Mouse (Mus musculus) MEL (cell line): ENCODE measurements at regions not wholly inside any gene's neighbourhood (a gene's known extent, or its start where the extent isn't known, plus 50 kb on each side); places are given as distances from the start of the nearest gene placed in this dataset.

Experiments used
- DNase-seq: peaks from one replicate; pipeline ENCODE4 v3.0.0; 2011; ENCODE audit warnings: low read depth, low spot score
- H3K27ac ChIP-seq: 2 replicates; pipeline ENCODE4 v1.5.1; 2012; ENCODE audit warnings: low read depth, mild to moderate bottlenecking, control low read depth, low read length, moderate library complexity; ENCODE audit not compliant: control insufficient read depth
- H3K27me3 ChIP-seq, 2 experiments: fragments of 150-350 bp in 1 of 2; sonication (generic) in 1 of 2; 2 replicates each; pipeline ENCODE4 v1.6.1; 2012; ENCODE audit warnings: low read length in 2 of 2, mild to moderate bottlenecking in 2 of 2, improper control_type of control experiment in 1 of 2, moderate library complexity in 1 of 2; ENCODE audit not compliant: insufficient read depth in 2 of 2, control insufficient read depth in 1 of 2
- H3K36me3 ChIP-seq, 2 experiments: 2 replicates each; pipeline ENCODE4 v1.6.1; 2012 to 2014; ENCODE audit warnings: low read length in 2 of 2, improper control_type of control experiment in 1 of 2, inconsistent platforms in 1 of 2, mild to moderate bottlenecking in 1 of 2; ENCODE audit not compliant: insufficient read depth in 2 of 2, control insufficient read depth in 1 of 2
- H3K4me1 ChIP-seq, 2 experiments: fragments of 150-350 bp in 1 of 2; sonication (generic) in 1 of 2; 2 replicates each; pipeline ENCODE4 v1.6.1; 2012; ENCODE audit warnings: low read length in 2 of 2, improper control_type of control experiment in 1 of 2, mild to moderate bottlenecking in 1 of 2; ENCODE audit not compliant: insufficient read depth in 2 of 2, control insufficient read depth in 1 of 2
- H3K4me3 ChIP-seq, 2 experiments: fragments of 150-350 bp in 1 of 2; sonication (generic) in 1 of 2; 2 replicates each; pipeline ENCODE4 v1.5.1; 2012; ENCODE audit warnings: low read depth in 2 of 2, low read length in 2 of 2, mild to moderate bottlenecking in 2 of 2, moderate library complexity in 2 of 2, control low read depth in 1 of 2, improper control_type of control experiment in 1 of 2; ENCODE audit not compliant: control insufficient read depth in 1 of 2, insufficient read depth in 1 of 2
- H3K79me2 ChIP-seq: 2 replicates; pipeline ENCODE4 v1.6.1; 2012; ENCODE audit warnings: mild to moderate bottlenecking, low read length, moderate library complexity; ENCODE audit not compliant: control insufficient read depth, poor library complexity, insufficient read depth
- H3K9ac ChIP-seq: 2 replicates; pipeline ENCODE4 v1.6.1; 2012; ENCODE audit warnings: low read depth, mild to moderate bottlenecking, control low read depth, low read length, moderate library complexity; ENCODE audit not compliant: control insufficient read depth, poor library complexity, severe bottlenecking
- H3K9me3 ChIP-seq: fragments of 150-350 bp; sonication (generic); replicated peaks from 2 replicates; pipeline ENCODE4 v1.6.1; 2012; ENCODE audit warnings: mild to moderate bottlenecking, low read length, improper control_type of control experiment, moderate library complexity; ENCODE audit not compliant: insufficient read depth
- BHLHE40 ChIP-seq: IDR thresholded peaks from 2 replicates; pipeline ENCODE4 v1.6.1; 2012; ENCODE audit warnings: low read depth, mild to moderate bottlenecking, inconsistent platforms, low read length, improper control_type of control experiment, borderline replicate concordance
- CHD1 ChIP-seq: IDR thresholded peaks from 2 replicates; pipeline ENCODE4 v1.6.1; 2012; ENCODE audit warnings: low read depth, mild to moderate bottlenecking, inconsistent platforms, low read length, improper control_type of control experiment
- CHD2 ChIP-seq: IDR thresholded peaks from 2 replicates; pipeline ENCODE4 v1.6.1; 2011; ENCODE audit warnings: low read length, improper control_type of control experiment
- E2F4 ChIP-seq: IDR thresholded peaks from 2 replicates; pipeline ENCODE4 v1.6.1; 2011; ENCODE audit warnings: low read depth, low read length, improper control_type of control experiment, borderline replicate concordance
- ELF1 ChIP-seq: IDR thresholded peaks from 2 replicates; pipeline ENCODE4 v1.6.1; 2014; ENCODE audit warnings: low read depth, mild to moderate bottlenecking, inconsistent platforms, low read length, improper control_type of control experiment, moderate library complexity
- GABPA ChIP-seq: IDR thresholded peaks from 2 replicates; pipeline ENCODE4 v1.6.1; 2012; ENCODE audit warnings: low read depth, mild to moderate bottlenecking, inconsistent platforms, low read length, improper control_type of control experiment, moderate library complexity
- HCFC1 ChIP-seq: IDR thresholded peaks from 2 replicates; pipeline ENCODE4 v1.6.1; 2012; ENCODE audit warnings: low read depth, mild to moderate bottlenecking, inconsistent platforms, low read length, improper control_type of control experiment, moderate library complexity
- JUND ChIP-seq: IDR thresholded peaks from 2 replicates; pipeline ENCODE4 v1.6.1; 2011; ENCODE audit warnings: low read depth, mild to moderate bottlenecking, improper control_type of control experiment, low read length
- KAT2A ChIP-seq: conservative IDR thresholded peaks from 2 replicates; pipeline ENCODE4 v1.6.1; 2012; ENCODE audit warnings: low read depth, low read length, improper control_type of control experiment, inconsistent platforms
- MAX ChIP-seq: IDR thresholded peaks from 2 replicates; pipeline ENCODE4 v1.6.1; 2011; ENCODE audit warnings: low read length, improper control_type of control experiment
- MEF2A ChIP-seq: IDR thresholded peaks from 2 replicates; pipeline ENCODE4 v1.6.1; 2014; ENCODE audit warnings: low read depth, mild to moderate bottlenecking, inconsistent platforms, low read length, improper control_type of control experiment; ENCODE audit not compliant: poor library complexity, insufficient replicate concordance, severe bottlenecking; ENCODE audit errors: extremely low read depth
- NRF1 ChIP-seq: IDR thresholded peaks from 2 replicates; pipeline ENCODE4 v1.6.1; 2014; ENCODE audit warnings: low read depth, mild to moderate bottlenecking, inconsistent platforms, low read length, improper control_type of control experiment, moderate library complexity; ENCODE audit not compliant: poor library complexity, insufficient read depth, severe bottlenecking
- POLR2AphosphoS5 ChIP-seq: IDR thresholded peaks from 2 replicates; pipeline ENCODE4 v1.6.1; 2012; ENCODE audit warnings: low read depth, borderline replicate concordance, mild to moderate bottlenecking, inconsistent platforms, low read length, moderate library complexity, mixed read lengths
- RAD21 ChIP-seq: IDR thresholded peaks from 2 replicates; pipeline ENCODE4 v1.6.1; 2011; ENCODE audit warnings: mild to moderate bottlenecking, low read depth, low read length, improper control_type of control experiment
- SMC3 ChIP-seq: IDR thresholded peaks from 2 replicates; pipeline ENCODE4 v1.6.1; 2011; ENCODE audit warnings: low read depth, low read length, improper control_type of control experiment
- USF2 ChIP-seq, 2 experiments: IDR thresholded peaks; 2 replicates each; pipeline ENCODE4 v1.6.1; 2011 to 2012; ENCODE audit warnings: improper control_type of control experiment in 2 of 2, low read length in 2 of 2, borderline replicate concordance in 1 of 2, inconsistent platforms in 1 of 2, low read depth in 1 of 2, mild to moderate bottlenecking in 1 of 2; ENCODE audit not compliant: insufficient read depth in 1 of 2
- ZC3H11A ChIP-seq: IDR thresholded peaks from 2 replicates; pipeline ENCODE4 v1.6.1; 2012; ENCODE audit warnings: low read depth, mild to moderate bottlenecking, inconsistent platforms, low read length, improper control_type of control experiment
- ZNF384 ChIP-seq: IDR thresholded peaks from 2 replicates; pipeline ENCODE4 v1.6.1; 2012; ENCODE audit warnings: low read depth, mild to moderate bottlenecking, inconsistent platforms, low read length, improper control_type of control experiment

DNA sequence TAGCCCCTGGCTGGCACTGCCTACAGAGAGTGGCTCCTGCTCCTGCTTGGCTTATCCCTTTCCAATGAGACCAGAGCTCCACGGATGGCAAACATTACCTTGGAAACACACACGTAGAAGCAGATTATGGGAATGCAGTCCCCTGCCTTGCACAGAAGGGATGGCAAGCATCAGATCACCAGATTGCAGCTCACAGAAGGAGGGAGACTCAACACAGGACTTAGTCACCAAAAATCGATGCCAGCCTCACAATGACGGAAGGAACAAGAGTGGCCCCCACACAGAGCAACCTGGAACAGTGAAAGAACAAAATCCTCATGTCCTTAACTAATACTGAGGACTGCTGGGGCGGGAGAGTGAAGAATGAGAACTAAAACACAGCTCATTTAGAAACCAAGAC is 327.7 kb upstream of the Tgfbr2 start:
- Histone ChIP-seq H3K79me2 (no peaks in the 10 kb centered on the region), H3K27me3 (no peaks in the 10 kb centered on the region), H3K27ac (no peak overlapping the region), H3K4me3 (no peak overlapping the region), H3K4me1 (no peaks in the 10 kb centered on the region), H3K36me3 (no peaks in the 10 kb centered on the region), H3K9ac (no peak overlapping the region), H3K9me3 (no peaks in the 10 kb centered on the region)
- TF ChIP-seq POLR2AphosphoS5 (no peak), MEF2A (no peak), RAD21 (no peak), KAT2A (no peak), CHD2 (no peak)
- no peak for DNase-seq

DNA sequence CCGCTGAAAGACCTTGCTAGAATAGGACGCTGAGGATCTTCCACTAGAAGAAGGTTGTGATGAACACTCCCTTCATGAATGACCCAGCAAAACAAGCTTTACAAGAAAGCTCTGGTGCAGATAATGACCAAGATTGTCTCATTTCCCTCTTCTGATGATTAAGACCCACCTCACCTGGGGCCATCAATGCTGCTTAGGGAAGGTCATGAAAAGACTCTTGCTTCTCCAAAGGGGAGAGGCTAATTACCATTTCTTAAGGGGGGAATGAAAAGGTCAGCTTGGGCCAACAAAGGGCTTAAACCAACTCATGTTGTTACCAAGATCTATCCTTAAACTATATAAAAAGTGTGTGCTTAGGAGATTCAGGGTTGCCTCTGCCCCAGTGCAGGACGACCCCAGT is 325.8 kb upstream of the Tgfbr2 start:
- no peak overlapping the region for H3K27ac ChIP-seq
- DNase-seq = no peak
- H3K4me1 ChIP-seq = no peaks in the 10 kb centered on the region
- TF ChIP-seq GABPA = no peak
- TF ChIP-seq BHLHE40 = no peak
- TF ChIP-seq NRF1 = no peak
- TF ChIP-seq RAD21 = no peak
- no peak for TF ChIP-seq ZC3H11A
- no peak for TF ChIP-seq HCFC1
- no peak for TF ChIP-seq CHD1
- TF ChIP-seq SMC3 = no peak
- TF ChIP-seq MAX = no peak
- TF ChIP-seq ELF1 = no peak
- TF ChIP-seq ZNF384 = no peak
- no peak for TF ChIP-seq E2F4
- no peak for TF ChIP-seq JUND
- TF ChIP-seq USF2 (IDR thresholded peaks at IDR 0.05; ENCODE audit: borderline replicate concordance in 1 of 2, insufficient read depth in 1 of 2, low read depth in 1 of 2, low read length in 2 of 2) = no peak
- no peaks in the 10 kb centered on the region for H3K36me3 ChIP-seq
- H3K27me3 ChIP-seq = no peaks in the 10 kb centered on the region
- H3K4me3 ChIP-seq = no peak overlapping the region
- H3K9me3 ChIP-seq = no peaks in the 10 kb centered on the region
- H3K79me2 ChIP-seq = no peaks in the 10 kb centered on the region
- no peak overlapping the region for H3K9ac ChIP-seq
